Mouse (Mus musculus) small intestine, adult 10 weeks (tissue): ENCODE measurements around the gene Plekho1. TPM values are rescaled to one million over a fixed set of nuclear protein-coding genes. Genes with fewer than 3 reads are reported as not detected.

Experiments used
- polyA plus RNA-seq: library from polyadenylated mRNA; stranded (reverse); fragments of 350-450 nt; fragmentation: Illumina TruSeq; extraction: RNeasy Lipid Tissue Mini Kit (QIAGEN cat#74804); gene quantifications from one replicate; pipeline ENCODE4 v1.2.3, GENCODE M21; 2014; ENCODE audit warnings: low replicate concordance

The Plekho1 gene
- polyA plus RNA-seq: 2.0 TPM

GRCm38 (mm10) chr3:95995802-95996428 lies at the start of gene Plekho1:
TSS of gene Plekho1 (minus strand) at chr3:95996001.

Other genes starting within 250 kb of the Plekho1 start
- 8.5 TPM for gene Tars2, start 235.8 kb downstream of the Plekho1 start, polyA plus RNA-seq
- gene Rprd2, start 177.1 kb downstream of the Plekho1 start, polyA plus RNA-seq: 36.2 TPM
- 28.4 TPM for gene Prpf3, start 140.1 kb downstream of the Plekho1 start, polyA plus RNA-seq
- 2.5 TPM for gene Mrps21, start 124.5 kb downstream of the Plekho1 start, polyA plus RNA-seq
- not detected for gene Ciart, start 113.8 kb downstream of the Plekho1 start, polyA plus RNA-seq
- gene BC028528, start 104.0 kb downstream of the Plekho1 start, polyA plus RNA-seq: 26.2 TPM
- 31.0 TPM for gene Aph1a, start 102.0 kb downstream of the Plekho1 start, polyA plus RNA-seq
- 1.6 TPM for gene Car14, start 91.3 kb downstream of the Plekho1 start, polyA plus RNA-seq
- gene Anp32e, start 66.8 kb downstream of the Plekho1 start, polyA plus RNA-seq: 107 TPM
- gene Vps45, start 62.5 kb upstream of the Plekho1 start, polyA plus RNA-seq: 43.1 TPM
- 18.3 TPM for gene Otud7b, start 108.5 kb upstream of the Plekho1 start, polyA plus RNA-seq
- gene Mtmr11, start 166.0 kb upstream of the Plekho1 start, polyA plus RNA-seq: 8.0 TPM
- gene Sf3b4, start 176.3 kb upstream of the Plekho1 start, polyA plus RNA-seq: 9.9 TPM
- 0.11 TPM for gene Sv2a, start 185.2 kb upstream of the Plekho1 start, polyA plus RNA-seq
- gene Bola1, start 223.7 kb upstream of the Plekho1 start, polyA plus RNA-seq: 1.8 TPM
- not detected for gene Hist2h2ab, start 223.9 kb upstream of the Plekho1 start, polyA plus RNA-seq
- not detected for gene Hist2h2ac, start 224.9 kb upstream of the Plekho1 start, polyA plus RNA-seq
- gene Hist2h2be, start 225.1 kb upstream of the Plekho1 start, polyA plus RNA-seq: 9.9 TPM
- 1.3 TPM for gene Hist2h3c2, start 243.1 kb upstream of the Plekho1 start, polyA plus RNA-seq
- not detected for gene Hist2h2aa2, start 244.3 kb upstream of the Plekho1 start, polyA plus RNA-seq
- gene Hist2h2aa1, start 249.5 kb upstream of the Plekho1 start, polyA plus RNA-seq: not detected